ENCODE assay signal across 8 mouse cellular contexts in the genomic region with DNA sequence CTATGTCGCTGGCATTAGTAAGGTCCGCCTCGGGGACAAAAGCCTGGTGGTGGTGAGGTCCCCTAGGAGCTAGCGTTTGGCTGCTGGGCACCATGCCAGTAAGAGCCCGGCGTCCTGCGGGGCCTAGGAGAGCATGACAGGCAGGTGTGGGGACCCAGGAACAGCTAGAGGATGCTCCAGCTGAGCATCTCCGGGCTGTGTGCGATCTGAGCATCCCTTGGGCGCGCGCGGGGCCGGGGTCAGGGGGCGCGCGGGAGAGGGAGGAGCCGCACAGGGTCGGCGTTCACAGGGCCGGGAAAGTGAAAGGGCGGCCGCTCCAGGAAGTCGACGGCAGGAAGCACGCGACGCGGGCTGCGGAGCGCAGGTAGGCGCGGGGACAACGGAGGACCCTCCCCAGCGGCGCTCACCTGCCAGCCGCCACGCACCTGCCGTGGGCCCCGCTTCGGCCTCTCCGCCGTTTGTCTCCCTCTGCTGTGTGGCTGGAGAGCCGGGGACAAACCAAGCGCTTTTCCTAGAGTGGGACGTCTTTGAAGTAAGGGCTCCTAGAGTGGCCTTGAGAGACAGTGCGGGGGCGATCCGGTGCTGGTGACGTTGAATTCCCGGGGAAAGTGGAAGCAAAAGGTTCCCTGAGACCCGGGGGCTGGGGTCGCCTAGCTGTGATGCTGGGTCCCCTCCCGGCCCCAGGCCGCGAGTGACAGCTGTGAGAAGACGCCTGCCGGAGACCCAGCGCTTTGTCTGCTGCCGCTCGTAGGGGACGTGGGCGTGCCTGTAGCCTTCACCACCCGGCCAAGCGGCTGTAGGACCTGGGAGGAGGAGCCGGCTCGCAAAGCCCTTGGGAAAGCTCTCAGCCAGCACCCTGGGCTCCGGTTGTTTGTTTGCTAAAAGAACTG. TPM values are rescaled to one million over a fixed set of nuclear protein-coding genes. Genes with fewer than 3 reads are reported as not detected.
DNase-seq lines count a peak whose midpoint lies in the region; ATAC-seq and TF ChIP-seq lines count a peak whose summit lies in the region.

No protein-coding gene starts in this region.

- H3K4me1 ChIP-seq in embryonic facial prominence, embryonic 14.5 days (ENCODE audit: control insufficient read depth, insufficient read depth, low read length), result peaks cover 9% of the 10 kb centered on the region; the same call in 1 of the 2 replicates
- H3K4me1 ChIP-seq in heart, embryonic 10.5 days, result peaks cover 36% of the 10 kb centered on the region
- peaks cover 10% of the 10 kb centered on the region for H3K4me1 ChIP-seq in liver, adult 2 months (ENCODE audit: control insufficient read depth, insufficient read depth, low read length)
- H3K4me1 ChIP-seq in midbrain, postnatal 0 days (ENCODE audit: insufficient read depth, low read length), result peaks cover 13% of the 10 kb centered on the region

- H3K4me3 ChIP-seq in embryonic facial prominence, embryonic 14.5 days (ENCODE audit: low read depth, low read length), result peak overlapping the region; percentile 59
- H3K4me3 ChIP-seq in heart, embryonic 10.5 days, result peak overlapping the region; percentile 74
- H3K4me3 ChIP-seq in liver, adult 2 months (ENCODE audit: insufficient read depth, low read depth, low read length), result peak overlapping the region; percentile 63
- peak overlapping the region; percentile 50 for H3K4me3 ChIP-seq in midbrain, postnatal 0 days (ENCODE audit: low read depth, low read length)

- no peaks in the 10 kb centered on the region for H3K9me3 ChIP-seq in embryonic facial prominence, embryonic 14.5 days (ENCODE audit: control insufficient read depth, low read length)
- no peaks in the 10 kb centered on the region for H3K9me3 ChIP-seq in heart, embryonic 10.5 days
- no peaks in the 10 kb centered on the region for H3K9me3 ChIP-seq in midbrain, postnatal 0 days (ENCODE audit: low read length)

- TF ChIP-seq POLR2A in liver, adult 2 months (IDR thresholded peaks at IDR 0.05; ENCODE audit: extremely low read depth, insufficient read depth, low read length), result 0 out of 2 replicates have a peak, but pooled peaks have one; percentile 14

- WGBS in embryonic facial prominence, embryonic 14.5 days, result 1% methylated on average over 20 of the region's 68 CpGs
- under 1% methylated on average over 68 of the region's 68 CpGs for WGBS in heart, embryonic 10.5 days
- WGBS in liver, adult 2 months, result under 1% methylated on average over 68 of the region's 68 CpGs
- 1% methylated on average over 67 of the region's 68 CpGs for WGBS in midbrain, postnatal 0 days

- 0 out of 2 replicates have a peak overlapping the region, but pooled peaks have one; percentile 15 for H3K27ac ChIP-seq in embryonic facial prominence, embryonic 14.5 days (replicated peaks; ENCODE audit: low read depth, low read length)
- peak overlapping the region; percentile 79 for H3K27ac ChIP-seq in heart, embryonic 10.5 days
- peak overlapping the region; percentile 35 for H3K27ac ChIP-seq in liver, adult 2 months (replicated peaks; ENCODE audit: insufficient read depth, low read depth, low read length)
- H3K27ac ChIP-seq in midbrain, postnatal 0 days (ENCODE audit: low read depth, low read length), result peak overlapping the region; percentile 67

- no peaks in the 10 kb centered on the region for H3K79me2 ChIP-seq in liver, adult 2 months (ENCODE audit: control insufficient read depth, insufficient read depth, low read length)

- H3K36me3 ChIP-seq in embryonic facial prominence, embryonic 14.5 days (ENCODE audit: control insufficient read depth, insufficient read depth, low read length), result no peaks in the 10 kb centered on the region
- H3K36me3 ChIP-seq in heart, embryonic 10.5 days, result no peaks in the 10 kb centered on the region
- no peaks in the 10 kb centered on the region for H3K36me3 ChIP-seq in liver, adult 2 months (ENCODE audit: control insufficient read depth, insufficient read depth, low read length)
- no peaks in the 10 kb centered on the region for H3K36me3 ChIP-seq in midbrain, postnatal 0 days (ENCODE audit: insufficient read depth, low read length)

- H3K9ac ChIP-seq in embryonic facial prominence, embryonic 14.5 days (ENCODE audit: low read depth, low read length), result peak overlapping the region; percentile 67
- H3K9ac ChIP-seq in liver, adult 2 months (ENCODE audit: low read depth, low read length), result peak overlapping the region; percentile 74
- peak overlapping the region; percentile 48 for H3K9ac ChIP-seq in midbrain, postnatal 0 days (replicated peaks; ENCODE audit: low read length, poor library complexity, severe bottlenecking)

- ATAC-seq in embryonic facial prominence, embryonic 14.5 days (ENCODE audit: low read depth), result peak; percentile 75
- peak; percentile 75 for ATAC-seq in midbrain, postnatal 0 days (ENCODE audit: low FRiP score)

- H3K27me3 ChIP-seq in embryonic facial prominence, embryonic 14.5 days (replicated peaks; ENCODE audit: control insufficient read depth, insufficient read depth, low read length), result peaks cover 28% of the 10 kb centered on the region
- H3K27me3 ChIP-seq in heart, embryonic 10.5 days (ENCODE audit: insufficient read depth, poor library complexity, severe bottlenecking), result peaks cover 29% of the 10 kb centered on the region
- H3K27me3 ChIP-seq in liver, adult 2 months (ENCODE audit: control insufficient read depth, insufficient read depth, low read length), result no peaks in the 10 kb centered on the region
- H3K27me3 ChIP-seq in midbrain, postnatal 0 days (ENCODE audit: insufficient read depth, low read length), result no peaks in the 10 kb centered on the region

- peak; percentile 71 for DNase-seq in layer of hippocampus, adult 11-12 months (ENCODE audit: low spot score)
- no peak for DNase-seq in layer of hippocampus, adult 9-10 months (ENCODE audit: low spot score)
- peak; percentile 87 for DNase-seq in embryonic facial prominence, embryonic 14.5 days (ENCODE audit: low spot score)
- DNase-seq in heart, embryonic 10.5 days (ENCODE audit: low spot score), result peak; percentile 88
- peak; percentile 77 for DNase-seq in kidney, adult 9 months
- DNase-seq in liver, adult 2 months (ENCODE audit: extremely low read depth, low read depth, low spot score), result peak; percentile 70
- peak; percentile 69 for DNase-seq in midbrain, postnatal 0 days (ENCODE audit: low spot score)
- peak; percentile 59 to 72 for DNase-seq in spleen, postnatal 14 days (ENCODE audit: low spot score in 2 of 2)

- H3K4me2 ChIP-seq in embryonic facial prominence, embryonic 14.5 days (ENCODE audit: low read depth, low read length), result peak overlapping the region; percentile 99
- peak overlapping the region; percentile 64 for H3K4me2 ChIP-seq in midbrain, postnatal 0 days (ENCODE audit: low read depth, low read length, poor library complexity, severe bottlenecking)

- no peak for TF ChIP-seq CTCF in liver, adult 2 months (IDR thresholded peaks at IDR 0.05; ENCODE audit: low read depth, low read length)
- peak; percentile 28; the same call in 1 of the 2 replicates for TF ChIP-seq CTCF in midbrain, postnatal 0 days (IDR thresholded peaks at IDR 0.05)

RNA-seq across cellular contexts. Expression of gene Slc37a1, which starts 9.5 kb away (rescaled TPM):
- 3.2 TPM in 2 replicates for polyA plus RNA-seq in embryonic facial prominence, embryonic 14.5 days (2014; fragmentation: Nextera tagmentation; extraction: Ambion mirVana)
- polyA plus RNA-seq in heart, embryonic 10.5 days (2016; fragmentation: Nextera tagmentation; extraction: Ambion mirVana), result 3.9 and 4.8 TPM in 2 replicates
- 1.4 and 3.6 TPM in 2 replicates for total RNA-seq in liver, adult 2 months (2014; rRNA removed)
- 1.8 and 4.7 TPM in 2 replicates for polyA plus RNA-seq in liver, adult 2 months (2012; rRNA removed)
- total RNA-seq in midbrain, postnatal 0 days (2014; rRNA removed), result 11.0 and 12.7 TPM in 2 replicates
- 6.9 and 7.6 TPM in 2 replicates for polyA plus RNA-seq in midbrain, postnatal 0 days (2015; fragmentation: Nextera tagmentation; extraction: Ambion mirVana)

RNA-seq across cellular contexts. Expression of gene Rsph1, which starts 19.0 kb away (rescaled TPM):
- 2.8 and 7.8 TPM in 2 replicates for polyA plus RNA-seq in embryonic facial prominence, embryonic 14.5 days (2014; fragmentation: Nextera tagmentation; extraction: Ambion mirVana)
- polyA plus RNA-seq in heart, embryonic 10.5 days (2016; fragmentation: Nextera tagmentation; extraction: Ambion mirVana), result 1.8 and 2.4 TPM in 2 replicates
- not detected in 2 replicates for total RNA-seq in liver, adult 2 months (2014; rRNA removed)
- polyA plus RNA-seq in liver, adult 2 months (2012; rRNA removed), result not detected in 2 replicates
- total RNA-seq in midbrain, postnatal 0 days (2014; rRNA removed), result 2.8 and 3.5 TPM in 2 replicates
- polyA plus RNA-seq in midbrain, postnatal 0 days (2015; fragmentation: Nextera tagmentation; extraction: Ambion mirVana), result 6.0 and 8.5 TPM in 2 replicates

Comparison
In these comparisons a context has a peak if more than half of its experiments do, and no peak if none do; other contexts are left out.
1. H3K27ac ChIP-seq: peak in every context shown above with its lines; median percentile 79 in heart, embryonic 10.5 days; 67 in midbrain, postnatal 0 days; 35 in liver, adult 2 months; 15 in embryonic facial prominence, embryonic 14.5 days.